Mouse (Mus musculus) bone marrow, adult 2 months (tissue): ENCODE results near the gene Ergic1. TPM values are rescaled to one million over a fixed set of nuclear protein-coding genes. Genes with fewer than 3 reads are reported as not detected.

Source experiments
- H3K27ac ChIP-seq: fragments of 200-500 bp; 2 replicates; pipeline ENCODE4 v1.5.1; 2012; ENCODE audit warnings: low read depth, mild to moderate bottlenecking, control low read depth, inconsistent platforms, low read length; ENCODE audit not compliant: control insufficient read depth, poor library complexity, insufficient read depth
- H3K4me1 ChIP-seq: fragments of 200-500 bp; 2 replicates; pipeline ENCODE4 v1.6.1; 2011; ENCODE audit warnings: low read length; ENCODE audit not compliant: control insufficient read depth, insufficient read depth
- H3K4me3 ChIP-seq: fragments of 200-500 bp; replicated peaks from 2 replicates; pipeline ENCODE3; 2011; ENCODE audit warnings: mild to moderate bottlenecking, low read depth, low read length, control low read depth; ENCODE audit not compliant: control insufficient read depth
- CTCF ChIP-seq: fragments of 200-500 bp; IDR thresholded peaks from 2 replicates; pipeline ENCODE4 v1.5.1; 2011; ENCODE audit warnings: low read length, control low read depth; ENCODE audit not compliant: control insufficient read depth, insufficient read depth
- POLR2A ChIP-seq: fragments of 200-500 bp; IDR thresholded peaks from 2 replicates; pipeline ENCODE4 v1.6.1; 2011; ENCODE audit warnings: low read depth, mild to moderate bottlenecking, control low read depth, low read length, borderline replicate concordance; ENCODE audit not compliant: control insufficient read depth
- WGBS: fragments of 180-500 bp; shearing (Covaris S2); methylation state at CpG from one replicate; pipeline ENCODE4 v1.1.7; 2018; 5-methylcytosine and 5-hydroxymethylcytosine counted together
- polyA plus RNA-seq: library from polyadenylated mRNA; stranded (reverse); fragments of >200 nt; gene quantifications from 2 replicates; pipeline ENCODE4 v1.2.4, GENCODE M21; 2011; ENCODE audit warnings: low replicate concordance; ENCODE audit not compliant: missing spikeins, insufficient read depth, insufficient read length

Ergic1 gene
- polyA plus RNA-seq, 1 experiment, result 23.4 TPM

- TF ChIP-seq CTCF, result no peak
- TF ChIP-seq POLR2A, result no peak
- no peak overlapping the region for H3K27ac ChIP-seq
- no peak overlapping the region for H3K4me3 ChIP-seq
- WGBS, result 18% methylated on average over 7 of the region's 7 CpGs
- H3K4me1 ChIP-seq, result no peaks in the 10 kb centered on the region; the same call in 1 of the 2 replicates
Measured at GRCm38 (mm10) chr17:26547771-26548170, 13.5 kb upstream of the Ergic1 start.

- H3K4me1 ChIP-seq, result no peaks in the 10 kb centered on the region; the same call in 1 of the 2 replicates
- no peak overlapping the region for H3K27ac ChIP-seq
- 42% methylated on average over 5 of the region's 5 CpGs for WGBS
- H3K4me3 ChIP-seq, result no peak overlapping the region
- TF ChIP-seq CTCF (no peak), POLR2A (no peak)
Measured at GRCm38 (mm10) chr17:26548566-26548965, 12.7 kb upstream of the Ergic1 start.

GRCm38 (mm10) chr17:26549148-26549809 is 12.0 kb upstream of the Ergic1 start:
- no peaks in the 10 kb centered on the region; the same call in 1 of the 2 replicates for H3K4me1 ChIP-seq

GRCm38 (mm10) chr17:26551104-26551503 is 10.2 kb upstream of the Ergic1 start:
- WGBS, result 78% methylated on average over 6 of the region's 6 CpGs
- Histone ChIP-seq H3K4me1 (no peaks in the 10 kb centered on the region; the same call in 1 of the 2 replicates), H3K27ac (no peak overlapping the region), H3K4me3 (no peak overlapping the region)
- TF ChIP-seq CTCF (no peak), POLR2A (no peak)

More at GRCm38 (mm10) chr17:26549148-26549809, 12.0 kb upstream of the Ergic1 start:
- Histone ChIP-seq H3K4me3 (no peak overlapping the region), H3K27ac (no peak overlapping the region)
- TF ChIP-seq POLR2A (no peak), CTCF (no peak)
- 67% methylated on average over 12 of the region's 12 CpGs for WGBS

- 64% methylated on average over 3 of the region's 3 CpGs for WGBS
- H3K4me3 ChIP-seq, result no peak overlapping the region
- no peak for TF ChIP-seq POLR2A
- TF ChIP-seq CTCF, result no peak
- no peak overlapping the region for H3K27ac ChIP-seq
- no peaks in the 10 kb centered on the region; the same call in 1 of the 2 replicates for H3K4me1 ChIP-seq
Measured at GRCm38 (mm10) chr17:26553033-26553432, 8.3 kb upstream of the Ergic1 start.

GRCm38 (mm10) chr17:26560526-26561289 is 581 bp upstream of the Ergic1 start:
- H3K4me3 ChIP-seq, result peak overlapping the region; percentile 62
- 23% methylated on average over 9 of the region's 9 CpGs for WGBS
- H3K4me1 ChIP-seq, result no peaks in the 10 kb centered on the region; the same call in 1 of the 2 replicates
- TF ChIP-seq CTCF (no peak), POLR2A (no peak)
- no peak overlapping the region for H3K27ac ChIP-seq

- H3K4me3 ChIP-seq, result peak within 1 kb of the TSS; percentile 81
- no peak within 1 kb of the TSS; the same call in 1 of the 2 replicates for H3K27ac ChIP-seq
- no peak for TF ChIP-seq CTCF
- TF ChIP-seq POLR2A, result no peak
- WGBS, result under 1% methylated on average over 25 of the region's 25 CpGs
- no peaks in the 10 kb centered on the region for H3K4me1 ChIP-seq
Measured at GRCm38 (mm10) chr17:26561651-26562181, 427 bp downstream of the Ergic1 start, which contains the start of gene Dusp1. Gene Dusp1 (minus strand): TSS chr17:26562128.

GRCm38 (mm10) chr17:26562292-26562691 is 1.0 kb downstream of the Ergic1 start:
- 66% methylated on average over 4 of the region's 4 CpGs for WGBS
- H3K4me3 ChIP-seq, result no peak overlapping the region
- H3K4me1 ChIP-seq, result no peaks in the 10 kb centered on the region
- H3K27ac ChIP-seq, result no peak overlapping the region
- no peak for TF ChIP-seq CTCF
- TF ChIP-seq POLR2A, result no peak

GRCm38 (mm10) chr17:26563476-26563875 is 2.2 kb downstream of the Ergic1 start:
- Histone ChIP-seq H3K4me3 (no peak overlapping the region), H3K4me1 (no peaks in the 10 kb centered on the region), H3K27ac (no peak overlapping the region)
- 87% methylated on average over 6 of the region's 6 CpGs for WGBS
- TF ChIP-seq POLR2A (no peak), CTCF (no peak)
